Mouse (Mus musculus): ENCODE measurements around the gene BC024978. TPM values are rescaled to one million over a fixed set of nuclear protein-coding genes. Genes with fewer than 3 reads are reported as not detected.

BC024978 gene
- polyA plus RNA-seq, 1 experiment from 2014 or later: 3.8 TPM

GRCm38 (mm10) chr7:27184964-27185363 is 10.6 kb upstream of the BC024978 start:
- Histone ChIP-seq H3K4me1 (ENCODE audit: insufficient read depth) (no peaks in the 10 kb centered on the region), H3K27me3 (ENCODE audit: insufficient read depth, low read length) (no peaks in the 10 kb centered on the region), H3K36me3 (ENCODE audit: insufficient read depth) (peaks cover 72% of the 10 kb centered on the region), H3K9ac (no peak overlapping the region), H3K9me3 (ENCODE audit: low read depth, low read length) (no peaks in the 10 kb centered on the region), H3K27ac (ENCODE audit: low read depth) (no peak overlapping the region), H3K4me3 (ENCODE audit: low read depth, low read length) (no peak overlapping the region), H3K4me2 (no peak overlapping the region)
- WGBS: 66% methylated on average over 3 of the region's 3 CpGs
- peak; percentile 79 for TF ChIP-seq CTCF (IDR thresholded peaks at IDR 0.05; ENCODE audit: low read depth)
- peak; percentile 71 for DNase-seq
- no peak for ATAC-seq (ENCODE audit: insufficient read depth)

- Histone ChIP-seq H3K27me3 (ENCODE audit: insufficient read depth, low read length) (no peaks in the 10 kb centered on the region), H3K9ac (no peak overlapping the region), H3K9me3 (ENCODE audit: low read depth, low read length) (no peaks in the 10 kb centered on the region), H3K27ac (ENCODE audit: low read depth) (no peak overlapping the region), H3K4me3 (ENCODE audit: low read depth, low read length) (no peak overlapping the region), H3K4me2 (no peak overlapping the region), H3K4me1 (ENCODE audit: insufficient read depth) (no peaks in the 10 kb centered on the region), H3K36me3 (ENCODE audit: insufficient read depth) (peaks cover 82% of the 10 kb centered on the region)
- DNase-seq: no peak
- WGBS: 92% methylated on average over 5 of the region's 5 CpGs
- no peak for ATAC-seq (ENCODE audit: insufficient read depth)
- TF ChIP-seq CTCF (IDR thresholded peaks at IDR 0.05; ENCODE audit: low read depth): no peak
Observed at GRCm38 (mm10) chr7:27185986-27186385, 9.6 kb upstream of the BC024978 start.

GRCm38 (mm10) chr7:27189271-27189931 is 6.2 kb upstream of the BC024978 start:
- Histone ChIP-seq H3K36me3 (ENCODE audit: insufficient read depth) (peaks cover 98% of the 10 kb centered on the region), H3K9me3 (ENCODE audit: low read depth, low read length) (no peaks in the 10 kb centered on the region), H3K4me3 (ENCODE audit: low read depth, low read length) (no peak overlapping the region), H3K4me1 (ENCODE audit: insufficient read depth) (no peaks in the 10 kb centered on the region), H3K4me2 (no peak overlapping the region), H3K27ac (ENCODE audit: low read depth) (no peak overlapping the region), H3K27me3 (ENCODE audit: insufficient read depth, low read length) (no peaks in the 10 kb centered on the region), H3K9ac (no peak overlapping the region)
- 94% methylated on average over 10 of the region's 10 CpGs for whole genome bisulfite sequencing
- TF ChIP-seq CTCF (IDR thresholded peaks at IDR 0.05; ENCODE audit: low read depth): peak; percentile 48
- ATAC-seq (ENCODE audit: insufficient read depth): no peak
- DNase-seq: no peak

- 94% methylated on average over 5 of the region's 5 CpGs for WGBS
- no peak overlapping the region for H3K4me3 ChIP-seq (ENCODE audit: low read depth, low read length)
- no peaks in the 10 kb centered on the region for H3K27me3 ChIP-seq (ENCODE audit: insufficient read depth, low read length)
- no peak for TF ChIP-seq CTCF (IDR thresholded peaks at IDR 0.05; ENCODE audit: low read depth)
- H3K9me3 ChIP-seq (ENCODE audit: low read depth, low read length): no peaks in the 10 kb centered on the region
- ATAC-seq (ENCODE audit: insufficient read depth): no peak
- no peak overlapping the region for H3K27ac ChIP-seq (ENCODE audit: low read depth)
- no peak for DNase-seq
- H3K4me2 ChIP-seq: no peak overlapping the region
- peaks cover 5% of the 10 kb centered on the region for H3K4me1 ChIP-seq (ENCODE audit: insufficient read depth)
- H3K36me3 ChIP-seq (ENCODE audit: insufficient read depth): peaks cover 76% of the 10 kb centered on the region
- no peak overlapping the region for H3K9ac ChIP-seq
Observed at GRCm38 (mm10) chr7:27192434-27192833, 3.1 kb upstream of the BC024978 start.

GRCm38 (mm10) chr7:27193731-27194130 is 1.9 kb upstream of the BC024978 start:
- Histone ChIP-seq H3K27me3 (ENCODE audit: insufficient read depth, low read length) (no peaks in the 10 kb centered on the region), H3K4me3 (ENCODE audit: low read depth, low read length) (peak overlapping the region; percentile 75; the same call in 1 of the 2 replicates), H3K36me3 (ENCODE audit: insufficient read depth) (peaks cover 69% of the 10 kb centered on the region), H3K4me2 (peak overlapping the region; percentile 77), H3K27ac (ENCODE audit: low read depth) (no peak overlapping the region), H3K9ac (peak overlapping the region; percentile 35), H3K4me1 (ENCODE audit: insufficient read depth) (peaks cover 5% of the 10 kb centered on the region), H3K9me3 (ENCODE audit: low read depth, low read length) (no peaks in the 10 kb centered on the region)
- no peak for TF ChIP-seq CTCF (IDR thresholded peaks at IDR 0.05; ENCODE audit: low read depth)
- WGBS: 70% methylated on average over 4 of the region's 4 CpGs
- DNase-seq (no peak), ATAC-seq (ENCODE audit: insufficient read depth) (no peak)

GRCm38 (mm10) chr7:27197136-27197535 is 1.6 kb downstream of the BC024978 start:
- ATAC-seq (ENCODE audit: insufficient read depth): no peak
- H3K27ac ChIP-seq (ENCODE audit: low read depth): no peak overlapping the region
- no peak overlapping the region for H3K4me2 ChIP-seq
- H3K27me3 ChIP-seq (ENCODE audit: insufficient read depth, low read length): no peaks in the 10 kb centered on the region
- H3K9me3 ChIP-seq (ENCODE audit: low read depth, low read length): no peaks in the 10 kb centered on the region
- H3K4me3 ChIP-seq (ENCODE audit: low read depth, low read length): no peak overlapping the region
- H3K4me1 ChIP-seq (ENCODE audit: insufficient read depth): peaks cover 5% of the 10 kb centered on the region
- no peak for DNase-seq
- H3K9ac ChIP-seq: no peak overlapping the region
- no peak for TF ChIP-seq CTCF (IDR thresholded peaks at IDR 0.05; ENCODE audit: low read depth)
- 87% methylated on average over 3 of the region's 3 CpGs for WGBS
- peaks cover 42% of the 10 kb centered on the region for H3K36me3 ChIP-seq (ENCODE audit: insufficient read depth)

GRCm38 (mm10) chr7:27197634-27198033 is 2.1 kb downstream of the BC024978 start:
- Histone ChIP-seq H3K4me2 (no peak overlapping the region), H3K9me3 (ENCODE audit: low read depth, low read length) (no peaks in the 10 kb centered on the region), H3K4me3 (ENCODE audit: low read depth, low read length) (no peak overlapping the region), H3K9ac (no peak overlapping the region), H3K27me3 (ENCODE audit: insufficient read depth, low read length) (no peaks in the 10 kb centered on the region), H3K4me1 (ENCODE audit: insufficient read depth) (peaks cover 5% of the 10 kb centered on the region), H3K36me3 (ENCODE audit: insufficient read depth) (peaks cover 42% of the 10 kb centered on the region), H3K27ac (ENCODE audit: low read depth) (no peak overlapping the region)
- no peak for ATAC-seq (ENCODE audit: insufficient read depth)
- WGBS: 90% methylated on average over 8 of the region's 8 CpGs
- TF ChIP-seq CTCF (IDR thresholded peaks at IDR 0.05; ENCODE audit: low read depth): no peak
- DNase-seq: no peak
